Mouse (Mus musculus) cerebellum, adult (tissue): ENCODE data around the gene Ston2.
"Not testable (repeated sequence)": the region's sequence is repeated elsewhere in the genome, so short reads cannot be mapped to it uniquely, and the experiment has no call there.

Experiments used
- ATAC-seq: cut with Nextera tagmentation; 2 replicates; pipeline ENCODE4 v1.9.2; 2017; ENCODE audit warnings: mild to moderate bottlenecking, moderate library complexity, mixed read lengths; ENCODE audit not compliant: insufficient number of reproducible peaks, low FRiP score, low TSS enrichment

The Ston2 gene

DNA sequence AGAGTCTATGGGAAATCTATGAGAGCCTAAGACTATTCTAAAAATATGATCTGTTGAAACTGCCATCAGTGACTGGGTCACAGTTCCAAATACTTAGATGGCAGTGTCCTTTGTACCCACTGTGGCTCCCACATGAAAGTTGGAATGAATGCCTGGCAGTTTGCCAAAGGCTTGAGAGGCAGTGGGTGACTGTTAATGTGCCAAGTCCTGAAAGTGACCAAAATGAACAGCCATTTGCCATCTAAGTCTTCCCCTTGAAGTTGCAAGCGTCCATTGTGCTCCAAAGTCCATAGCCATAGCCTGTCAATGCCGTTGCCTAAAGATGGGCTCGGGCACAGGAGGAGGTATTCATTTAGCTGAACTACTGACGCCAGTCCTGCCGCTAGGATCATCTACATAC is 178.8 kb downstream of the Ston2 start:
- no peak for ATAC-seq

DNA sequence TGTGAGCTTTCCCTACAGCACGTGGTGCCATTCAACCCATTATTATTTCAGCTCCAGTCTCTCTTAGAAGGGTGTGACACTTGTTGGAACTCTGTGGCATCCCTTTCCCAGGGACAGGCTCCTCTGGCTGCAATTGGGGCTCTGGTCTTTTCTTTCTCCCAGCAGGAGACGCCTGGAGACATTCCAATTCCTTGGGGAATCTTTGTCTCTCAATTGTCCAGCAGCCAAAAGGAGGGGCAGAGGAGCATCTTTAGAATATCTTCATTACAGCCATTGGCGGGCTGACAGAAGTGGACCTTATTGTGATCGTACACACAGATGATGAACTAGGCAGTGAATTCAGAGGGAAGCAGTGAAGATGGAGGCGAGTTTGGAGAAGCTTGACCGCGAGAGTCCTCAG is 180.5 kb downstream of the Ston2 start:
- ATAC-seq, result no peak

DNA sequence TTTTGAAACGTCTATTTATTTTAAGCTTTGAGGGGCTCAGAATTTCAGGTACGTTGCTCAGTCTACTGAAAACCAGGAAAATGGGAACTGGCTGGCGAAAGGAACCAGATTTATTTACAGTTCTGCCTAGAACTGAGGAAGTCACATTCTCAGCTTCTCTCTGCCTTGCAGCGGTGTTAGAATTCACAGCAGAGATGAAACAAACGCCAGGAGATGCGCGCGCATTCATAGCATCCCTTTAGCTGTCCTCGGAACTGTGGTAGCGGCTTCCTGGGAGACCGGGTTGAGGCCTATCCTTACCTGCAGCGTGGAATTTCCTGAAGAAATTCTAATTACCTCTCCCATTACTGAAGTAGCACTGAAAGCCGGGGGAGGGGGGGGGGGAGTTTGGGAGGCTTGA is 181.5 kb downstream of the Ston2 start:
- no peak for ATAC-seq

DNA sequence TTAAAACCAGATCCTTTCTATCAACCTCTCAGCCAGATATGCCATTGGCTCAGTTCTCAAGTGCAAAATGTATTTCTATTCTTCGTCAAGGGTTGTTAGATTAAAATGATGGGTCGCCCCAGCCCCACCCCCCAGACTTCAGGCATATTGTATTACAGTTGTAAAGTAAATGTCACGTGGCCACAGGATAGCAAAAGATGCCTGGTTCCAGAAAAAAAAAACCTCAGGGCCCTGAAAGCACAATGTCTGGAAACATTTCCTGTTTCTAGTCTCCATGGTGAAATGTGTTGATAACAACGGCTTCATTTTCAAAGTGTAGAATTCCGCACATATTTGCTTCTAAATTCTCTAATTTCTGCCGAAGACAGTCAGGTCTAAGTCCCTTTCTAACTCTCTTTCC is 183.6 kb downstream of the Ston2 start:
- no peak for ATAC-seq

DNA sequence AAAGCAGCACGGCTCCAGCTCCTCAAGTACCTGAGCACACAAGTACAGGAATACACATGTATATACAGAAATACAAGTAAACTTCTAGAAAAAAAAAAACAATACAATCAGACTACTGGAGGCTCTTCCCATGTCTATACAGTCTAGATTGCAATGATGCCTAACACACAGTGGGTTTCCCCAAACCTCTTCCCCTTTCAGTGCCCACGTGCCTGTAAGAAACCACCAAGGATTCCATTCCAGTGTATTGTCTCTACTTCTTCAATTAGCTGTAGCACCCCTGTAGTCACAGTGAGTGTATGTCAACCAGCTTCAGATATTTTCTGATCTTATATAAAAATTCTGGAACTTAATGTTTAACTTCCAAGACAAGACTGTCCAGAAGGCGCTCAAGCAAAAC is 196.1 kb downstream of the Ston2 start:
- no peak for ATAC-seq

DNA sequence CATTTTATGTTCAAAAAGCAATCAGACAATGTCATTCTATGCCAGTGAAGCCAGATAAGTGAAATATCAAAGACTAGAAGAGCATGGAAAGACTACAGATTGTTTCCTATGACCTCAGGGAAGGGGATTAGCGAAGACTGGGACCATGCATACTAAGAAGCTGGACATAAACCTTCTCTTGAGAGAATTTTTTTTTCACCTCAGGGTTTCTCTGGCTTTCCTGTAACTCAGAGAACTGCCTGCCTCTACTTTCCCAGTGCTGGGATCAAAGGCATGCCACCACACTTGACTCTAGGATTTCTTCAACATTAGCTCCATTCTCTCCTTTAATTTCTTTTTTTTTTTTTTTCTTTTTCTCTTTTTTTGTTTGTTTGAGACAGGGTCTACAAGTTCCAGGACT is 197.0 kb downstream of the Ston2 start:
- no peak for ATAC-seq

DNA sequence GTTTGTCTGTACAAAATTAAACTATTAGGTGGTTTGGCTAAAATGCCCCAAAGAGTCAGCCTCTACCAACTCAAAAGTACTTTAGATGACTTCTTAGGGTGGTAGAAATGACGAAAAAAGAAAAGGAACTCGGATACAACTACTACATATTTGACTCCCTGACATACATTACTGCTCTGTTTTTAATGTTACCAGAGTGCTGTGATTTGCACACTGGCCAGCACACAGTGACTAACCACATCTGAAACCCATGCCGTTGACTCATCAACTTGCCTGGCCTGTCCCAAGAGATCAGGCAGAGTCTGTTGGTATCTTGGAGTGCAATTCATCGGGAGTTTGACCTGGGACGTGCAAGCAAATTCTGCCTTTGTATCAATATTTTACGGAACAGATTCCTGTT is 197.5 kb downstream of the Ston2 start:
- no peak for ATAC-seq

DNA sequence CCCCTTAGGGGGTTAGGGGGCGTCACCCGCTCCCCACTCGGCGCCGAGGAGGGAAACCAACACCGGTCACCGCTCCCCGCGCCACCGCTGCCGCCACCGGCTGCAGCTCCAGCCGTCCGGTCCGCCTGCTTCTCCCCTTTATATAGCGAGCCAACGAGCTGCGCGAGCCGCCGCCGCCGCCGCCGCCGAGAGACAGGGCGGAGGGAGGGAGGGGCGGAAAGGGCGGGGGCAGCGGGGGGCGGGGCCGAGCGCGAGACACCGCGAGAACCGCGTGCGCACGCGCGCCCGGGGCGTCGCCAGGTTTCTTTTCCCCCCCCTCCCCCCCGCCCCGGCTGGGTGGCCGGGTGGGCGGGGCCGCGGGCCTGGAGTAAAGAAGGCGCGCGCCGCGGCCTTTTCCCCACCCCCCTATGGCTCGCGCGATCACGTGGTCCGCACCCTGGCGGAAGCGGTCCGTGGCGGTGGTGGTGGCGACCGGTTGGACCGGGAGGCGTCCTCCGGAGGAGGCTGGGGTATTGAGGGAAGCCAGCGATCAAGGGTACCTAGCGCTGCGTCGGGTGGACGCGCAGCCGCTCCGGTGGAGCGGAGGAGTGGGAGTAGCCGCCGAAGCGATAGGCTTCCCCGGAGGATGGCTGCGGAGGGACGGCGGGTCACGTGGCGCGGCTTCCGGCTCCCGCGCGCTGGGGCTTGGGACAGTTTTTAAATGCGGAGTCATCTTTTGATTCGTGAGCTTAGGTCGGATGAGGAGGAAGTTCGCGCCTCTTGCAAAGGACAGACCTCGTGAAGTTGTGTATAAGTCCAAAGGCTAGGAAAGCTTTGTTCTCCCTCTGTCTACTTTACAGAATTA is 198.1 kb downstream of the Ston2 start, which contains the start of gene Gtf2a1:
Gene Gtf2a1 (minus strand): TSS at position 641 of the 844 bp plus-strand sequence.
- peak; percentile 71 for ATAC-seq

DNA sequence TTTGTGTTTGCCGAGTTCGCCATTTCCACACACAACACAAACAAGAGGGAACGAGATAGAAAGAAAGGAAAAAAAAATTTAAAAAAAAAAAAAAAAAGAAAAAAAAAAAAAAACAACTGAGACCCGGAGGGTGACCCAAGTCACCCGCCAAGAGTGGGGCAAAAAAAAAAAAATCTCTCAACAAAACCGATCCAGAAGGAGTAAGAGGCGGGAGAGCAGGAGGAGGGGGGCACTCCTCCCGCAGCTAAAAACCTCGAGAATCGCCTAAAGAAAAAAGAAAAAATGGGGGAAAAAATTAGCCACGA is 198.7 kb downstream of the Ston2 start:
- ATAC-seq, result peak; percentile 0; the same call in 1 of the 2 replicates

DNA sequence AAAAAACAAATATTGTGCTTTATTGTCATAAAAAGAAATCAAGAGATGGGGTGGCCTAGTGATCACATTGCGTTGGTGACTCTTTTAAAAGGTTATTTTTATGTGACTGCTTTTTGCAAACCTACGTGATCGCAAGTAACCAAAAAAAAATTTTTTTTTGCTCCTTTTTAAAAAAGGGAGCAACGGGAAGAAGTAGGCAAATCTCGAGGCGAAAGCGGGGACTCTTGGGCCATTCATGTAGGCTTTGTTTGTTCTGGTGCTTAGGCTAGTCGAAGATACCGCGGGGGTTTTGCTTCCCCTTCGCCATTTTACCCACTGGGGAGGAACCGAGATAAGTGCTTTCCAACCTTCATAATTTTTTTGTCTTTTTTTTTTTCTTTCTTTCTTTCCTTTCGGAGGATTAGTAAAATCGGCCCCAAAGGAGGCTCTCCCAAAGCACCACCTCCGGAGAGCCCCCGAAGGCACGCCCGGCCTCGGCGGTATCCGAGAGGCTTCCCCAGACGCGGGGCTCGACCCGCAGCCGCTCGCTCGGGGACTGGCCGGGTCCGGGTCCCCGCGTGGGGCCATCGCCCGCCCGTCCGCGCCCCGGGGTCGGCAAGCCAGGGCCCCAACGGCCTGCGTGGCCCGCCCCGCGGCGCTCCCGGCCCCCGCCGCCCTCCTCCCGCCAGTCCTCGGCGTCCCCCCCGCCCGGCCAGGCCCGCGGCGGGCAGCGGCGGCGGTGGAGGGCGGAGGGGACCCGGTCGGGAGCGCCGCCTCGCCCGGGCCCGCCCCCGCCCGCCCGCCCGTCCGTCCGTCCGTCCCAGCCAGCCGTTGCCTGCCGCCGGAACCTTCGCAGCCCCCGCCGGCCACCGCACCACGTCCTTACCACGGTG is 199.3 kb downstream of the Ston2 start:
- no peak for ATAC-seq

DNA sequence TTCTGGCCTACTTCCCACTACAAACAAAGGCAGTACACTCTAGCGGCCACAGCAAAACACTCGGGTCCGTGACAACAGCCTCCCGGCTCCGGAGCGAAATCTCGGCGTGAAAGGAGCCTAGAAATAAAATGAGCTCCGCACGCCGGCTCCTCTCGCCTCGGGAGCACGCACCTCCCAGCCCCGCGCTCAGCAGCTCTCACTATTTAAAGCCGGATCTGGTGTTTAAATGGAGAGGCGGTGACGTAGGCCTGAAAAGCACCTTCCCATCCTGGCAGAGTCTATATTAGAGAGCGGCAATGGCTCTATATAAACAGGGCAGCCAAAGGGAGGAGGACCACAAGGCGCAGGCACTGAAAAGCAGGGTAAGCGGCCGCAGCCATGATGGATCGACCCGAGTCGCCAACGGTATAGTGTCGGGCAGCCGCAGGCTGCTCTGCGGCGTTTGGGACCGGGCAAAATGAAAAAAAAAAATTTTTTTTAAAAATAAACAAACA is 200.0 kb downstream of the Ston2 start:
- peak; percentile 87 for ATAC-seq

DNA sequence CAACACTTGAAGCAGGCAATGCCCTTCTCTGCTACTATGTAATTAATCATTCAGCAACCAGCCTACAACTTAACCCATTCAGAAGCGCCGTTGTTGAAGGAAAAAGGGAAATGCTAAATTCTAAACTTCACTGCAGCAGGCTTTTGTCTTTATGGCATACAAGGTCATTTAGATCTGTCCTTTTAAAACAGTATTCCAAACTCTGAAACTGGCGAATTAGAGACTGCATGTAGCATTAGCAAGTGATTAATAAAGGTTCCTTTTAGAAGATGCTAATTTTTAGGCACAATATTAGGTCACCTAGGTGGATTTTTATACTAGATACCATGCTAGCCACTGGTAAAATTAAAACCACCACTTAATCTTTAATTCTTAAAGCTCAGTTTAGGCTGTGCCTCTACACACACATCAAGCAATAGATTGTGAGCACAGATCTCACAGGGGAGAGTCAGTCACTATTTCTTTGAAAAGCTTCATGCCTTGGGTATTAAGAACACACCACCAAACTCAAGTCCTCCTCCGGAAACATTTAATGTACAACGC is 200.6 kb downstream of the Ston2 start:
- no peak for ATAC-seq

DNA sequence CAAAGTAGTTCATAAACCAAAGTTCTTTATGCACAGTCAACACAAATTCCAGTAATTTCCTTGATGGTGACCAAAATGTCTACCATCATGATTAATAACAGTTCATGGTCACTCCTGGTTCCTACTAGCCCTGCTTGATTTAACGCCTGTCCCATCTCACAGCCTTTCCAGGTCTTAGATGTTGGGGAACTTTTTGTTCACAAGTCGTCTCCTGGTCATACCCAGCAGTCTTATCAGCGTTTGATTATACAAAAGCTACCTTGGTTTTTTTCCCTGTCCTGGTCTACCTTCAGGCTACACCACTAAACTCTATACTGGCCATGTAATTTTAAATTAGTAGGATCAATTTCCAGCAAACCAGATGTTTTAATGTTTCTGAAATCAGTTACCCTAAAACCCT is 201.1 kb downstream of the Ston2 start:
- no peak for ATAC-seq

DNA sequence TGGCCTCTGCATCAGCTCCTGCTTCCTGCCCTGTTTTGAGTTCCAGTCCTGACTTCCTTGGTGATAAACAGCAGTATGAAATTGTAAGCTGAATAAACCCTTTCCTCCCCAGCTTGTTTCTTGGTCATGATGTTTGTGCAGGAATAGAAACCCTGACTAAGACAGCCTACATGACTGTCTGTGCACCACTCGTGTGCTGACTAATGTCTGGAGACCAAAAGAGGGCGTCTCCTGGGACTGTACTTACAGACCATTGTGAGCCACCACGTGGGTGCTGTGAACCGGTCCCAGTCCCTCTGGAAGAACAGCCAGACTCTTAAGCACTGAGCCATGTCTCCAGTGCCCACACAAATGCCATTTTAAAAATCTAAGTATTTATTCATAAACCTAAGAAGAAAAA is 202.4 kb downstream of the Ston2 start:
- ATAC-seq, result not testable (repeated sequence)

DNA sequence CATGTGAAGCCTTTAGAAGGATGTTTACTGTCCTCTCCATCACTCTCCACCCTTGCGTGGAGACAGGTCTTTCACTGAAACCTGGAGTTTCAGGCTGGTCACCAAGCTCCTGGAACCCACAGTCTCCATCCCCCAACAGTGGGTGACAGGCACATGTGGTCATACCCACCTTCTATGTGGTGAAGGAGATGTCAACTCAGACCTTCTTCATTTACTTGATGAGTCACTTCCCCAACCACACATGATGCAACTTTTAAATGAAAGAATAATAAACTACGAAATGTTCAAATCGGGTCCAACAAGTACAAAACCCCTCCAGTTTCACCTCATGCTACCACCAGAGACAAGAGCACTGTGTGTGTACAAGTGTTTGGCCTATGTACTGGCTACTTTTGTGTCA is 203.0 kb downstream of the Ston2 start:
- ATAC-seq, result no peak

DNA sequence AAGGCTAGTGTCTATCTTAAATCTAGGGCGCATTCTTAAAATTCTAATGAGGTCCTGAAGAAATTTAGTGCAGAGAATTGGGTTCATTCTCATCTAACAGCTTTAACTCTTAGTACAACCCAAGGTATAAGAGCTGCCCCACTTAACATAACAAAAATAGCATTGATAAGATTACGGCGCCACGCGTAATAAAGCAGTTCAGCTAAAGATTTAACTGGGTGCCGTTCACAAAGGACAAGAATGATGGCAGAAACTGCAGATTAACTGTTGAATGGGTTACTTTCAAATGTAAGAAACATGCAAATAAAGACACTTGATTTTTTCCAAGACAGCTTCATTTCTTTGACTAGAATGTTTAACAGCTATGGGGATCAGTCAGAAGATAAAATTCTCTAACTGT is 204.8 kb downstream of the Ston2 start:
- ATAC-seq, result no peak
